Mouse (Mus musculus): ENCODE measurements around the gene Lmod3. TPM values are rescaled to one million over a fixed set of nuclear protein-coding genes. Genes with fewer than 3 reads are reported as not detected.

Lmod3 gene
- total RNA-seq, 2 experiments from 2014 or later = 45.8 to 66.3 TPM

DNA sequence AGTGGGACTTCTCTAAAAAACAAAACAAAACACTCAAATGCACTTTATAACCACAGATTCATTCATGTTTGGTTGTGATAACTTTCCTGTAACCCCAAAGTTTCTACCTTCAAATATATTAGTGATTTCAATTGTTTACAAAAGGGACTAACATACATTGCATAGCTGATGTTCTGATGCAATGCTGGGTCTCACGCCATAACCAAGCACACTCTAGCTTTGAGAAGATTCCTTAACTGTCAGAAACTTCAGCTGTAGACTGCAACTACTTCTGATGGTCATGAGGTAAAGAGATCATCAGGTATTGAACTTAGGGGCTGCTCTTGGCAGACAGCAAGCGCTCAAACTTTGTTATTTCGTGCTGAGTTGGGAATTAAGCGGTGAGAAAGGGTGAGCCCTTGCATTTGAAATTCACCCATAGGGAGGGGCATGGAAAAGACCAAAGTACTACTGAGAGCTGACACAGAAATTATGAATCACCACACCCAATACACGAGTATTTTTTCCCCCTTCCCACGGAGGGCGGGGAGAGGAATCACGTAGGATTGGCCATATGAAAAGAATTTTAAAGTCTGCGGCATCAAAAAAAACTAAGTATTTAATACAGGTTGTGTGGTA, 48.2 kb downstream of the Lmod3 start:
- no peak for DNase-seq

DNA sequence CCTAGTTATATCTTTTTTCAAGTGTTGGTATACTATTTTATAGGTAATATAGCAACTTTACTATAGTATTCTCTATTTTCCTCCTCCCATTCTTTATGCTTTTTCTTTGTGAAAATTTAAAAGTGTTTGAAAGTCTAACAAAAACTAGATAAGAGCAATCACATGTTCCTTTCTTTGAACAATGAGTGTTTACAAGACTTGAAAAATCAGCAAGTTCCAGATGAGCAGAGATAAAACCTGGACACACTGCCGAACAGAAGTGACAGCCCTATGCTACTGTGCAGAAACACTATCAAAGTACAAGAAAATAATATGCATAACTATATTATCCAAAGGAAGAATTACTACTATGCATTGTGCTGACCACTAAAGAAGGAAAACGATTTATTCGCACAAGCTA, 50.1 kb downstream of the Lmod3 start:
- intact Hi-C loops (cut with DNase I) = no loop called here
- DNase-seq = no peak

More for the DNA sequence above, 48.2 kb downstream of the Lmod3 start:
- intact Hi-C loops (cut with DNase I) = no loop called here

DNA sequence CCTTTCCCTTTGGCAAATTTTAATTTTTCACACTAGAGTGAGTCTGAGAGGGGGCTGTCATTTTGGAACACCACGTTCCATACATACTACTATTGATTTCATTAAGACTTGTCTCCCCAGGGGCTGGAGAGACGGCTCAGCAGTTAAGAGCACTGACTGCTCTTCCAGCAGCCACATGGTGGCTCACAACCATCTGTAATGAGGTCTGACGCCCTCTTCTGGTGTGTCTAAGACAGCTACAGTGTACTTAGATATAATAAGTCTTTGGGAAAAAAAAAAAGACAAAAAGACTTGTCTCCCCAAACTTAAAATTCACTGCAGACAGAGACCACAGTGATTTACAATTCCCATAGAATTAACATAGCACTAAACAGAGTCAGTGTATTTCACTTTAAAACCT, 52.1 kb downstream of the Lmod3 start:
- intact Hi-C loops (cut with DNase I) = no loop called here
- no peak for DNase-seq

Other genes with a start within 250 kb of the Lmod3 start
- gene Fam19a4, start 192.3 kb downstream of the Lmod3 start, total RNA-seq (2021) = not detected
- gene Eogt, start 103.6 kb downstream of the Lmod3 start, total RNA-seq (2021) = 10 to 100 TPM; 18.6 to 20.9 TPM
- gene Tmf1, start 73.6 kb downstream of the Lmod3 start, total RNA-seq (2021) = 10 to 100 TPM; 34.3 to 36.3 TPM
- 10 to 100 TPM; 74.8 to 75.1 TPM for gene Uba3, start 47.1 kb downstream of the Lmod3 start, total RNA-seq (2021)
- gene Arl6ip5, start 42.1 kb downstream of the Lmod3 start, total RNA-seq (2021) = 100 to 1,000 TPM in 1 of 2 experiments, 10 to 100 TPM in 1; 98.4 to 107 TPM